Mouse (Mus musculus): ENCODE measurements around the gene Gm8764. TPM values are rescaled to one million over a fixed set of nuclear protein-coding genes. Genes with fewer than 3 reads are reported as not detected.

Gm8764 gene
- not detected for polyA plus RNA-seq (2017; shearing (Covaris generic))

GRCm38 (mm10) chr10:104159706-104160105 is at the start of gene Gm8764:
Gm8764 (plus strand) TSS chr10:104160006.

GRCm38 (mm10) chr10:104142687-104143086 is 17.1 kb upstream of the Gm8764 start, which contains the start of gene Gm21293:
Gm21293 (plus strand) TSS chr10:104142987.

GRCm38 (mm10) chr10:104151197-104151596 is 8.6 kb upstream of the Gm8764 start, which contains the start of gene Gm6763:
Gm6763 (plus strand) TSS chr10:104151497.

GRCm38 (mm10) chr10:104168215-104168614 is 8.4 kb downstream of the Gm8764 start, which contains the start of gene Gm21304:
Gm21304 (plus strand) TSS chr10:104168515.

DNA sequence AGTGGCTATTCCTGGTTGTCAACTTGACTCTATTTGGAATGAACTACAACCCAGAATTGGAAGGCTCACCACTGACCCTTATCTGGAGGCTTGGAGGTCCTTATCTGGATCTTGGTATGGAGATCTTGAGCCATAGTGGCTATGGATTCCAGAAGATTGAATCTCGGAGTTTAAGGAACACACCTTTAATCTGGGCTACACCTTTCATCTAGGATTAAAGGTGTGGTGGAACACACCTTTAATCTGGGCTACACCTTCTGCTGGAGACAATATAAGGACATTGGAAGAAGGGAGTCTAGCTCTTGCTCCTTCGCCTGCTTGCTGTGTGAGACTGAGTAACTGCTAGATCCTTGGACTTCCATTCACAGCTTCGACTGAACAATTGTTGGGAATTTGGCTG is 16.9 kb downstream of the Gm8764 start, which contains the start of gene Gm21312:
Gene Gm21312 (plus strand): TSS at position 301 of the 400 bp plus-strand sequence.

DNA sequence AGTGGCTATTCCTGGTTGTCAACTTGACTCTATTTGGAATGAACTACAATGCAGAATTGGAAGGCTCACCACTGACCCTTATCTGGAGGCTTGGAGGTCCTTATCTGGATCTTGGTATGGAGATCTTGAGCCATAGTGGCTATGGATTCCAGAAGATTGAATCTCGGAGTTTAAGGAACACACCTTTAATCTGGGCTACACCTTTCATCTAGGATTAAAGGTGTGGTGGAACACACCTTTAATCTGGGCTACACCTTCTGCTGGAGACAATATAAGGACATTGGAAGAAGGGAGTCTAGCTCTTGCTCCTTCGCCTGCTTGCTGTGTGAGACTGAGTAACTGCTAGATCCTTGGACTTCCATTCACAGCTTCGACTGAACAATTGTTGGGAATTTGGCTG is 25.4 kb downstream of the Gm8764 start, which contains the start of gene Gm20765:
Gene Gm20765 (plus strand): TSS at position 301 of the 400 bp plus-strand sequence.

GRCm38 (mm10) chr10:104193742-104194141 is 33.9 kb downstream of the Gm8764 start, which contains the start of gene Gm4340:
Gm4340 (plus strand) TSS chr10:104194042.

Other genes with a start within 250 kb of the Gm8764 start
- gene Gm21293, start 17.0 kb upstream of the Gm8764 start, polyA plus RNA-seq (2017; shearing (Covaris generic)) = not detected
- gene Gm6763, start 8.5 kb upstream of the Gm8764 start, polyA plus RNA-seq (2017; shearing (Covaris generic)) = not detected
- gene Gm21304, start 8.5 kb downstream of the Gm8764 start, polyA plus RNA-seq (2017; shearing (Covaris generic)) = not detected
- not detected for gene Gm21312, start 17.0 kb downstream of the Gm8764 start, polyA plus RNA-seq (2017; shearing (Covaris generic))
- not detected for gene Gm20765, start 25.5 kb downstream of the Gm8764 start, polyA plus RNA-seq (2017; shearing (Covaris generic))
- not detected for gene Gm4340, start 34.0 kb downstream of the Gm8764 start, polyA plus RNA-seq (2017; shearing (Covaris generic))